Mouse (Mus musculus) layer of hippocampus, postnatal 14 days (tissue): ENCODE data around the gene Aym1. TPM values are rescaled to one million over a fixed set of nuclear protein-coding genes. Genes with fewer than 3 reads are reported as not detected.

ENCODE experiments used
- DNase-seq, 2 experiments: peaks; one replicate each; pipeline ENCODE4 v3.0.0; 2021 to 2022; ENCODE audit warnings: low spot score in 2 of 2, mixed read lengths in 1 of 2
- microRNA-seq, 2 experiments: library from miRNA; unstranded; fragments of <30 nt; microRNA quantifications; one replicate each; pipeline ENCODE4 v1.2.0; 2021
- total RNA-seq, 2 experiments: library from RNA; stranded (reverse); gene quantifications; 2 replicates each; pipeline ENCODE4 v1.2.3; 2021

Gene Aym1
- total RNA-seq, 2 experiments from 2014 or later, result not detected

- no peak for DNase-seq
Observed at GRCm38 (mm10) chr5:113397443-113398317, 40.6 kb downstream of the Aym1 start.

- DNase-seq, result no peak
Observed at GRCm38 (mm10) chr5:113402702-113403101, 45.6 kb downstream of the Aym1 start.

DNA sequence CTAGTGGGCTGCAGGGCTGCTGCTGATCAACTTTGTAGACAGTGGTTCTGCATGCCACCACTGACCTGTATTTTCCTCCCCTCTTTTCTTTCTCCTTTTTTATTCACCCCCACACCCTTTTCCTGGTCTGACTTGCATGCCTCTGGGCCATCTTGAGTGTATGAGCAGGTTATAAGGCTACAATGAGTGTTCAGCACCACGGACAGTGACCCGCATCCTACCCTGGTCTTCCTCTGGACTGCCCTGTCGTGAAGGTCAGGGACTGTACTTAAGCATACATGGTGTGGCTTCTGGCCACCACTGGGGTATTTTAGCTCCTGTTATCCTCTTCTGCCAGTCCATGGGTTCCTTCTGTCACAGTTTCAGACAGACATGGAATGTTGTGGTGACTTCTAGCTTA lies 50.3 kb downstream of the Aym1 start:
- no peak for DNase-seq

Small RNAs within 50 kb of the gene (microRNA-seq; reads per million reads assigned to microRNA genes)
- gene Mir7229 (0 reads per million in 2 experiments), gene Mir7230 (0 reads per million in 2 experiments)

Other genes with a start within 250 kb of the Aym1 start
- gene 2900026A02Rik, start 136.1 kb upstream of the Aym1 start, total RNA-seq, result 10 to 100 TPM; 69.6 to 70.6 TPM
- not detected for gene Tmem211, start 130.4 kb upstream of the Aym1 start, total RNA-seq
- 10 to 100 TPM; 67.8 to 73.2 TPM for gene Sgsm1, start 46.5 kb upstream of the Aym1 start, total RNA-seq
- gene Wscd2, start 133.0 kb downstream of the Aym1 start, total RNA-seq, result 10 to 100 TPM; 78.5 to 78.8 TPM